8 mouse cellular contexts compared by ENCODE assay signal in genomic region chrX:134058987-134059712, GRCm38 (mm10). TPM values are rescaled to one million over a fixed set of nuclear protein-coding genes. Genes with fewer than 3 reads are reported as not detected.
A peak's percentile ranks its signal among the peaks of the same experiment; 100 is the strongest.
DNase-seq lines count a peak whose midpoint lies in the region; ATAC-seq and TF ChIP-seq lines count a peak whose summit lies in the region.

Gene Cstf2 (plus strand): TSS chrX:134059187.

- ATAC-seq in forebrain, embryonic 15.5 days (replicated peaks): peak; percentile 99
- peak; percentile 94 for ATAC-seq in neutrophil, adult 5-6 weeks (ENCODE audit: extremely low read depth, insufficient number of reproducible peaks, low FRiP score, poor library complexity, severe bottlenecking)

- DNase-seq in ES-CJ7 (ENCODE audit: low read depth, low spot score): peak; percentile 89
- DNase-seq in cerebellum, adult 11 months: peak; percentile 94
- peak; percentile 88 for DNase-seq in heart, postnatal 25 days (ENCODE audit: low spot score)
- peak; percentile 92 to 95 for DNase-seq in layer of hippocampus, adult 18-20 months (ENCODE audit: low spot score in 2 of 2)
- peak; percentile 91 for DNase-seq in lung, adult 2 months
- peak; percentile 90 to 91 for DNase-seq in thymus, adult 18-20 months

- intact Hi-C loops in heart, postnatal 25 days (cut with DNase I): loop anchor here (5.0 kb wide), 1 partner anchor 37 kb away; no protein-coding TSS in a partner anchor

- no peak for TF ChIP-seq POLR2A in lung, adult 2 months (IDR thresholded peaks at IDR 0.05; ENCODE audit: borderline replicate concordance, extremely low read depth, low read depth, low read length)

- TF ChIP-seq CTCF in lung, adult 2 months (IDR thresholded peaks at IDR 0.05; ENCODE audit: insufficient read depth, low read length): no peak

- H3K9me3 ChIP-seq in forebrain, embryonic 15.5 days: no peaks in the 10 kb centered on the region

- H3K4me1 ChIP-seq in forebrain, embryonic 15.5 days: peaks cover 8% of the 10 kb centered on the region; the same call in 1 of the 2 replicates
- H3K4me1 ChIP-seq in lung, adult 2 months (ENCODE audit: control insufficient read depth, insufficient read depth, low read length): no peaks in the 10 kb centered on the region; the same call in 1 of the 2 replicates

- H3K27ac ChIP-seq in forebrain, embryonic 15.5 days (replicated peaks): peak within 1 kb of the TSS; percentile 92

- peak within 1 kb of the TSS; percentile 62 for H3K4me3 ChIP-seq in forebrain, embryonic 15.5 days
- H3K4me3 ChIP-seq in lung, adult 2 months (replicated peaks; ENCODE audit: extremely low read depth, low read depth, low read length): peak within 1 kb of the TSS; percentile 68

- 31% methylated on average over 60 of the region's 77 CpGs for WGBS in forebrain, embryonic 15.5 days
- WGBS in lung, adult 2 months: 30% methylated on average over 73 of the region's 77 CpGs

- no peaks in the 10 kb centered on the region for H3K27me3 ChIP-seq in forebrain, embryonic 15.5 days

- H3K4me2 ChIP-seq in forebrain, embryonic 15.5 days (replicated peaks): peak within 1 kb of the TSS; percentile 42

- peaks cover 12% of the 10 kb centered on the region; the same call in 1 of the 2 replicates for H3K36me3 ChIP-seq in forebrain, embryonic 15.5 days

- H3K9ac ChIP-seq in forebrain, embryonic 15.5 days (replicated peaks): peak within 1 kb of the TSS; percentile 67

RNA-seq across cellular contexts. Expression of gene Cstf2, which starts in this region (rescaled TPM):
- 56.8 and 62.1 TPM in 2 replicates for polyA plus RNA-seq in forebrain, embryonic 15.5 days (2015; fragmentation: Nextera tagmentation; extraction: Ambion mirVana)
- total RNA-seq in heart, postnatal 25 days (2021): 10 to 100 TPM; 10.2 to 13.4 TPM
- total RNA-seq in layer of hippocampus, adult 18-20 months (2021): 10 to 100 TPM; 92.4 to 95.7 TPM
- polyA plus RNA-seq in lung, adult 2 months (2012; rRNA removed): 10.2 and 12.3 TPM in 2 replicates
- total RNA-seq in neutrophil, adult 5-6 weeks (2017): 36.8 and 42.7 TPM in 2 replicates

Comparison
In these comparisons a context has a peak if more than half of its experiments do, and no peak if none do; other contexts are left out.
1. Peak in every context shown above with its lines: DNase-seq, ATAC-seq, H3K4me3 ChIP-seq and H3K27ac ChIP-seq.